Mouse (Mus musculus) limb, embryonic 10.5 days (tissue): ENCODE data around the gene Pnldc1. TPM values are rescaled to one million over a fixed set of nuclear protein-coding genes. Genes with fewer than 3 reads are reported as not detected.
A peak's percentile ranks its signal among the peaks of the same experiment; 100 is the strongest.
"Not testable (repeated sequence)": the region's sequence is repeated elsewhere in the genome, so short reads cannot be mapped to it uniquely, and the experiment has no call there.

Experiments
- DNase-seq: peaks from one replicate; pipeline ENCODE4 v3.0.0-alpha.2; 2017; ENCODE audit warnings: low spot score
- H3K27ac ChIP-seq: fragments of 300-500 bp; sonication (generic); 2 replicates; pipeline ENCODE4 v1.5.1; 2016; ENCODE audit warnings: mild to moderate bottlenecking
- H3K27me3 ChIP-seq: fragments of 300-500 bp; sonication (generic); 2 replicates; pipeline ENCODE4 v1.6.1; 2016; ENCODE audit warnings: low read depth, mild to moderate bottlenecking; ENCODE audit not compliant: poor library complexity, severe bottlenecking
- H3K36me3 ChIP-seq: fragments of 300-500 bp; sonication (generic); 2 replicates; pipeline ENCODE4 v1.6.1; 2016; ENCODE audit warnings: mild to moderate bottlenecking, moderate library complexity
- H3K4me1 ChIP-seq: fragments of 300-500 bp; sonication (generic); 2 replicates; pipeline ENCODE4 v1.6.1; 2016
- H3K4me3 ChIP-seq: fragments of 300-500 bp; sonication (generic); 2 replicates; pipeline ENCODE4 v1.5.1; 2016; ENCODE audit warnings: mild to moderate bottlenecking, moderate library complexity
- H3K9me3 ChIP-seq: fragments of 300-500 bp; sonication (generic); replicated peaks from 2 replicates; pipeline ENCODE4 v1.6.1; 2016; ENCODE audit warnings: mild to moderate bottlenecking
- WGBS: fragments of 180-500 bp; shearing (Covaris S2); methylation state at CpG from one replicate; pipeline ENCODE4 v1.1.7; 2016; 5-methylcytosine and 5-hydroxymethylcytosine counted together
- polyA plus RNA-seq: library from polyadenylated mRNA; unstranded; fragments of >200 nt; fragmentation: Nextera tagmentation; extraction: Ambion mirVana; gene quantifications from 2 replicates; pipeline ENCODE4 v1.2.1, GENCODE M21; 2016

Gene Pnldc1
- polyA plus RNA-seq, 1 experiment from 2014 or later: 2.3 TPM

DNA sequence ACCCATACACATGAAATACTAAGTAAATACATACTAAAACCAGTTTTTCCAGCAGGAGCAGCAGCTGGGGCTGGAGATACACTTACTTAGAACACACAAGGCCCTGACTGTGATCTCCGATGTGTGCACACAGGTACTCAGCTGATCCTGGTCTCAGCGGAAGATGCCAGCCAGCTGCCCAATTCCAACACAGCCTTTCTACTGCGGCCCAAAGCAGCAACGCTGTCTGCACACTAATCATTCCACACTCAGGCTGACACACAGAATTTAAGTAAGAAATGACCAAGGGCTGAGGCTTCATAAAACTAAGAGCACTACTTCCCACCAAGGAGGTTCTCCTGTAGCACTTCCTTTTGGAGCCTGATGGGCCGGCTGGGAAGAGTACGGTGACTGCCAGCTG is 7.7 kb downstream of the Pnldc1 start:
- H3K27ac ChIP-seq: no peak overlapping the region
- DNase-seq: no peak
- WGBS: 95% methylated on average over 6 of the region's 6 CpGs
- no peaks in the 10 kb centered on the region for H3K27me3 ChIP-seq
- no peaks in the 10 kb centered on the region for H3K9me3 ChIP-seq
- H3K36me3 ChIP-seq: peaks cover 62% of the 10 kb centered on the region
- peaks cover 9% of the 10 kb centered on the region for H3K4me1 ChIP-seq
- H3K4me3 ChIP-seq: no peak overlapping the region

DNA sequence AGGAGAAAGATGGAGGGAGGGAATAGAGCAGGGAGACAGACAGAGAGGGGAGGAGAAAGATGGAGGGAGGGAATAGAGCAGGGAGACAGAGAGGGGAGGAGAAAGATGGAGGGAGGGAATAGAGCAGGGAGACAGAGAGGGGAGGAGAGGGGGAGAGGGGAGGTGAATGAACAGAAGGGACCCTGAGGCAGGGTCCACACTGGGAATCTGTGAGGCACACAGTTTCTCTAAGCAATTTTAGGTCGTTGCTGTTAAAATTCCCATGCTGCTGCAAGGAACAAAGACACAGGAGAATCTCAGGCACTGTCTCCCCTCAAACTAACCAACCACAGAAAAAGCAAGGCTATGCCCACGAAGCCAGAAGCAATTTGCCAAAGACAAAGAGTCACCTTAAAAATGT is 11.4 kb downstream of the Pnldc1 start:
- H3K27me3 ChIP-seq, H3K4me1 ChIP-seq, DNase-seq, H3K4me3 ChIP-seq, H3K9me3 ChIP-seq: not testable (repeated sequence)
- H3K27ac ChIP-seq: peak overlapping the region; percentile 64; the same call in 1 of the 2 replicates
- H3K36me3 ChIP-seq: peaks cover 60% of the 10 kb centered on the region
- WGBS: 49% methylated on average over 2 of the region's 2 CpGs

DNA sequence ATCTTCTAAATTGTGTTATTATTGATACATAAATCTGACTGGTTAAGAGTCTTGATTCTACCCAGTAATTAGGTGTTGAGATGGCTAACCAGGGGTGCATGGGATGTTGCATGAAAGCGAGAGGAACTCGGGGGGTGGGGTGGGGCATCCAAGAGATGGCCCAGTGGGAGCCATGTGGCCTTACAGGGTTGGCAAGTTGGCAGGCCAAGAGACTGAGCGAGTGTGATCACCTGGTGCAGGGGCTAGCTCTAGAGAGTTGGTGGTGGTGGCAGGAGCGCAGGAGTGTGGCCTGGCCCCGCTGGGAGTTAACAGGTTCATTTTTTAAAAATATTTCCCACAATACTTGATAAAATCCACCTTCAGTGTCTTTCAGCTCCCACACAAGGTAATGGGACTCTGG is 12.4 kb downstream of the Pnldc1 start:
- Histone ChIP-seq H3K4me3 (no peak overlapping the region), H3K27ac (peak overlapping the region; percentile 31), H3K27me3 (no peaks in the 10 kb centered on the region), H3K36me3 (peaks cover 52% of the 10 kb centered on the region), H3K9me3 (no peaks in the 10 kb centered on the region), H3K4me1 (peaks cover 5% of the 10 kb centered on the region; the same call in 1 of the 2 replicates)
- 87% methylated on average over 5 of the region's 5 CpGs for WGBS
- DNase-seq: no peak

DNA sequence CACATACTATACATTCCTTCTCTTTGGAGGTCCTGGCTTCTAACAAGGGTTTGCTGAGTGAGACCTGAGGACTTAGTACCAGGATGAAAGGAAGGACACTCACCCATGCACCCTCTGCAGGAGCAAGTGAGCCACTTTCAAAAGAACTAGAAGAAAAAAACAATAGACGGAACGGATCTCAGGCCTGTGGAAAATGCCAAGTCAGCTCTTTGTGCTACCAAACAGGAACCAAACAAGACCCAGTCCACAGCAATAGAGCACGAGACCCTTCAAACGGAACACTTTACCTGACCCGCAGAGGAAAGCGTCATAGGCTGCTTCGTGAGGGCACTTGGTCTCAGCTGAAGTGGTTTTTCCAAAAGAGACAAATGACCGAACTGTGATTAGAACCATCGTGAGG is 18.0 kb downstream of the Pnldc1 start:
- Histone ChIP-seq H3K4me3 (no peak overlapping the region), H3K9me3 (no peaks in the 10 kb centered on the region), H3K36me3 (peaks cover 45% of the 10 kb centered on the region), H3K27me3 (no peaks in the 10 kb centered on the region), H3K4me1 (no peaks in the 10 kb centered on the region), H3K27ac (no peak overlapping the region)
- no peak for DNase-seq
- WGBS: 96% methylated on average over 9 of the region's 9 CpGs

DNA sequence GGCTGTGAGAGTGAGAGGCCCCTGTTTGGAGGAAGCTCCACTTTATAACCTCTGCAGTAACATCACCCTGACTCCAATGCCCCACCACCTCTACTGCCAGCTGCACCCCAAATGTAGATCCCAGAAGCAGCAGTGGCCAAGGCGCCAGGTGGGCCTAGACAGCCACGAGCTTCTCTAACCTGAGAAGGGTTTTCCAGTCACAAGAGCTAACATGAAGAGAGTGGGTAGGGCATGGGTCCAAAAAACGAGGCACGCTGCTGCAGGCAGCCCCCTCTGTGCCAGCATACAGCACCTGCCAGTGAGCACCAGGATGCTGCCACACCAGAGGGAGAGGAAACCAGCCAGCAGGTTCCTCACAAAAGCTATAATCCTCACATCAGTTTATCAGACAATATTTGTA is 19.0 kb downstream of the Pnldc1 start:
- H3K9me3 ChIP-seq: no peaks in the 10 kb centered on the region
- H3K36me3 ChIP-seq: peaks cover 38% of the 10 kb centered on the region
- H3K4me1 ChIP-seq: no peaks in the 10 kb centered on the region
- no peak for DNase-seq
- no peaks in the 10 kb centered on the region for H3K27me3 ChIP-seq
- 95% methylated on average over 4 of the region's 4 CpGs for WGBS
- no peak overlapping the region for H3K4me3 ChIP-seq
- no peak overlapping the region for H3K27ac ChIP-seq

DNA sequence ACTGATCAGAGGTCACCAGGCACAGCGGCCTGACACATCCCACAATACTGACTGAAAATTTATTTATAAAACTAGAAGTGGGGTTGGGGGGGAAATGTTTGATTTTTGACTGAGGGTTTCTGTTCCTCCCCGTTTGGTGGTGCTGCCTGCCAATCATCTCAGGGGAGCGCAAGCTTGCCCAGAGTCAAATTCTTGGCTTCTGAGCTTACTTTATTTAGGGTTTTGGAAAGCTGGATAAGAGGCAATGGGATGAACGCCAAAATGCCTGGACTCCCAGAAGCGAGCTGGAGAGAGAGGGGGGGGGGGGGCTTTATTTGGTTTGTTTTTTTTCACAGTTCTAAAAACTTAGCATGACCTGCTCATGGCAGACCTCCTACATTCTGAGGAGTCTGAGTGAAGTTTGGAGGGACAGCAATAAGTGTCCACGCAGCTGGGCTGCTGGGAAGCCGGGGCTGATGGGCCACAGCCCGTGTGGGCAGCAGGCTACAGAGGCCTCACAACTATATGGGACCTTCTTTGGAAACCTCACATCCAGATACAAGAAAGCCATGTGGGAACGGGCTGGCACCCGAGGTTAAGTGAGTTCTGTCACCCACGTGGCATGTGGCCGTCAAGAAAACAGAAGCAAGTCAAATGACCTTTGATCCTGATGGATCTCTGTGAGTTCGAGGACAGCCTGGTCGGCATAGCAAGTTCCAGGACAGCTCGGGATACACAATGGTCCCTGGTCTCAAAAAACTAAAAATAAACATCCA is 22.8 kb downstream of the Pnldc1 start:
- Histone ChIP-seq H3K4me3 (no peak overlapping the region), H3K27ac (no peak overlapping the region), H3K27me3 (no peaks in the 10 kb centered on the region), H3K9me3 (no peaks in the 10 kb centered on the region), H3K4me1 (no peaks in the 10 kb centered on the region), H3K36me3 (peaks cover 26% of the 10 kb centered on the region)
- WGBS: 79% methylated on average over 15 of the region's 15 CpGs
- no peak for DNase-seq

DNA sequence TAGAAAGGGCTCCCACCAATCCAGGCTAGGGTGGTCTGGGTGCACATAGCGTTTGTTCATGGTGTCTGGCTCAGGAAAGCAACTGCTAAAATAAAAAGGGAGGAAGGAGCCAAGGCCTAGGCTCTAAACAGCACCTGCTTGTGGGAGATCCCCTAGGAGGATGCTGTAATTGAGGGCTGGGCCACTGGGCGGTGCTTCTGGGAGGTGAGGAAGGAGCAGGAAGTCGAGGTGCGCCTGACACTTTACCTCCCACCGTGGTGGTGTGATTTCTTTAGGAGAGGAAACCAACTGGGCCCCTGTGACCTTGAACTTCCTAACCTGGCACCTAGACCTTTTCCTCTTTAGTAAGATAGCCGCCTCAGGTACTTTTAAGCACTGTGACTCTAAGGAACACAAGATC is 23.4 kb downstream of the Pnldc1 start:
- Histone ChIP-seq H3K36me3 (peaks cover 26% of the 10 kb centered on the region), H3K27me3 (no peaks in the 10 kb centered on the region), H3K27ac (no peak overlapping the region), H3K4me1 (no peaks in the 10 kb centered on the region), H3K4me3 (no peak overlapping the region), H3K9me3 (no peaks in the 10 kb centered on the region)
- DNase-seq: no peak
- WGBS: 23% methylated on average over 6 of the region's 6 CpGs

DNA sequence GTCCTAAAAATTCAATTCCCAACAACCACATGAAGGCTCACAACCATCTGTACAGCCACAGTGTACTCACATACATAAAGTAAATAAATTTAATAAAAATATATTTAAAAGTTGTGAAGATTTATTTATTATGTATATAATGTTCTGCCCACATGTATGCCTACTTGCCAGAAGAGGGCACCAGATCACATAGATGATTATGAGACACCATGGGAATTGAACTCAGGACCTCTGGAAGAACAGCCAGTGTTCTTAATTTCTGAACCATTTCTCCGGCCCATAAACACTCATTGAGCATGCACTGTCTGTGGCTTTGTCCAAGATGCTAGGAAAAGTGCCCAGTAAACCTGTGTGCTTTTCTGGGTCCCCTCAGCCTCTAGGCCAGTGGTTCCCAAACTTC is 28.8 kb downstream of the Pnldc1 start:
- Histone ChIP-seq H3K4me1 (no peaks in the 10 kb centered on the region), H3K4me3 (no peak overlapping the region), H3K27ac (no peak overlapping the region), H3K36me3 (no peaks in the 10 kb centered on the region), H3K9me3 (no peaks in the 10 kb centered on the region), H3K27me3 (0 out of 2 replicates have a peak, but pooled peaks cover 4% of the 10 kb centered on the region)
- DNase-seq: no peak
- 94% methylated on average over 1 of the region's 1 CpGs for WGBS

DNA sequence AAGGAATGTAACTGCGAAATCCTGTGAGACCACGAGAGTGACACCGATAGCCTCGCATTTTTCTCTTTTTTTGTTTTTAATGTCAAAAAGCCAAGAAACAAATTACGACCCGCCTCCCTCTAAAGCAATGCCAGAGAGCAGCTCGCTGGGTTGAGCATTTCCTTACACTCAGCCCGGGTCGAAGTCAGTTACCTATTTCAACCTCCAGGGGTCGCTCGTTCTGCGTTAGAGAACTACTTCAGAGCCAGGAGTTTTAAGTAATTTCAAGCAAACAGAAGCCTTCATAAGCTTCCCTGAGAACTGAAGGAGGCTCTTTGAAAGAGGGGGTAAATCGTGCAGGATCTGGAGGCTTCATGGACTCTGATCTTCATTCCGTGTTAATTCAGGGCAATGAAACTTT is 29.9 kb downstream of the Pnldc1 start:
- 0 out of 2 replicates have a peak overlapping the region, but pooled peaks have one; percentile 9 for H3K4me3 ChIP-seq

DNA sequence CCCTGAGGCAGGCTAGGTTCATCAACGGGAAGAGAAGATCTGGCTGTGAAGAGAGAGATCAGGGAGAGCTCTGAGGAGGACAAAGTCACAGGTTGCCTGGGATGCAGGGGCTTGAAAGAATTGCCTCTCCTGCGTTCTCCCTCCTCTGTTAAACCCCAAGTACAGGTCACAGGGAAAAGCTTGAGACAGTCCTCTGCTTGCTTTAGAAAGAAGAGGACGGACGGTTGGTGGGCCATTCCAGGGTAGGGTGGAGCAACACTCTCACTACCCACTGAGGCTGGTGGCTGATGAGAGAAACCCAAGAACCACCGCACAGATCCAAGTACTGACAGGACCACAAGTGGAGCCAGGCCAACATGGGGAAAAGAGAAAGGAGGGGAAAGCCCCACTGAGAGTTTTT is 34.3 kb downstream of the Pnldc1 start, which contains the start of gene Mrgprh:
TSS of gene Mrgprh (plus strand) at position 301 of the 400 bp plus-strand sequence.
- H3K4me1 ChIP-seq: peaks cover 26% of the 10 kb centered on the region
- 79% methylated on average over 5 of the region's 5 CpGs for WGBS
- DNase-seq: no peak
- no peak within 1 kb of the TSS for H3K4me3 ChIP-seq
- no peaks in the 10 kb centered on the region for H3K36me3 ChIP-seq
- H3K9me3 ChIP-seq: no peaks in the 10 kb centered on the region
- 0 out of 2 replicates have a peak, but pooled peaks cover 8% of the 10 kb centered on the region for H3K27me3 ChIP-seq
- H3K27ac ChIP-seq: no peak within 1 kb of the TSS

More for the DNA sequence above, 29.9 kb downstream of the Pnldc1 start:
- H3K27ac ChIP-seq: no peak overlapping the region
- 7% methylated on average over 14 of the region's 14 CpGs for WGBS
- no peaks in the 10 kb centered on the region for H3K4me1 ChIP-seq
- no peaks in the 10 kb centered on the region for H3K9me3 ChIP-seq
- no peaks in the 10 kb centered on the region for H3K36me3 ChIP-seq
- 0 out of 2 replicates have a peak, but pooled peaks cover 4% of the 10 kb centered on the region for H3K27me3 ChIP-seq
- DNase-seq: peak; percentile 81

DNA sequence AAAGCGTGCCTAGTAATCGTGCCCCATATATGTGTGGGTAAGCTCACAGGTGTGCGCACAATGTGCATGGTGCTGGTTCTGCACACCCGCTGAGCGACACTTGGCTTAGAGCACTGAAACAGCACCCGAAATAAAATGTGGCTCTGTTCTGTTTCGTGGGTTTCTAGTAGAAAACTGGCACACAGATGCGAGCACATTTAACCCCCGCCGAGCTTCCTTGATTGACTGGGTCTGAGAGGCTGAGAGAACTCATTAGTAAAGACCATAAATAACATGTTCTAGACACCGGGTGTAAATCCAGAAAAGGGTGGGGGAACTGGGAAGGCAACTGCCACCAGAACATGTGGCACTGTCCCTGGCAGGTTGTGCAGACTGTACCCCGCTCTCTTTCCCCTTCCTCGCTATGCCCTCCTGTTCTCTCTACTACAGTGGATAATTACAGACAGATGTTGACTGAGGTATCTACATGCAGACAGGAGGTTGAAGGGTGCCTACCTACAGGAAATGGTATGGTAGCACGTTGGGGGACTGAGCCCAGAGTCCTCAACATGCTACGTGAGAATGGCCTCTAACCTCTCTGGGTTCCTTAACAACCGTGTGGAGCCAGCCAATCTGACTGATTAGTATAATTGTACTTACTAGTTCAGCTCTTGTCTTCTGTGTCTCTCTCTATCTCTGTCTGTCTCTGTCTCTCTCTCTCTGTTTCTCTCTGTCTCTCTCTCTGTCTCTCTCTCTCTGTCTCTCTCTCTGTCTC is 37.6 kb downstream of the Pnldc1 start:
- WGBS: 51% methylated on average over 16 of the region's 16 CpGs
- Histone ChIP-seq H3K36me3 (no peaks in the 10 kb centered on the region), H3K4me1 (peaks cover 53% of the 10 kb centered on the region), H3K27ac (peak overlapping the region; percentile 32; the same call in 1 of the 2 replicates), H3K9me3 (no peaks in the 10 kb centered on the region), H3K27me3 (0 out of 2 replicates have a peak, but pooled peaks cover 8% of the 10 kb centered on the region), H3K4me3 (peak overlapping the region; percentile 8; the same call in 1 of the 2 replicates)
- peak; percentile 52 for DNase-seq

DNA sequence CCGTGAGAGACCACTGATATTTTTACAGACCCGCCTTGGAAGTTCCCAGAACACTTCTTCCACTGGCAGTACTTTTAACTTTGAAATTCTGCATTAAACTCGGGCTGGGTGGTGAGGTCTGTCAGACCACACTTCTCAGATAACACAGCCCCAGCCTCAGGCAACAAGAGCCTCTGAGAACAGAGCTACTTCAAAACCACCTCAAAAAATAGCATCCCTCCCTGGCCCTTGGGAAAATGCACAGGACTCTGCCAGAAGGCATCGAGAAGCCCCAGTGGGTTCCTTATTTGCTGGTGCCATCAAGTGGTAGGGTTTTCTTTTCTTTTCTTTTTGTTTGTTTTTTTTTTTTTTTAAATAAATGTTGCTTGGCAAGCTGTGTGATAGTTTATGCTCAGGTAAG is 41.4 kb downstream of the Pnldc1 start:
- Histone ChIP-seq H3K36me3 (no peaks in the 10 kb centered on the region), H3K27ac (peak overlapping the region; percentile 50; the same call in 1 of the 2 replicates), H3K27me3 (0 out of 2 replicates have a peak, but pooled peaks cover 3% of the 10 kb centered on the region), H3K4me3 (no peak overlapping the region), H3K9me3 (no peaks in the 10 kb centered on the region), H3K4me1 (peaks cover 53% of the 10 kb centered on the region)
- 23% methylated on average over 4 of the region's 4 CpGs for WGBS
- no peak for DNase-seq

DNA sequence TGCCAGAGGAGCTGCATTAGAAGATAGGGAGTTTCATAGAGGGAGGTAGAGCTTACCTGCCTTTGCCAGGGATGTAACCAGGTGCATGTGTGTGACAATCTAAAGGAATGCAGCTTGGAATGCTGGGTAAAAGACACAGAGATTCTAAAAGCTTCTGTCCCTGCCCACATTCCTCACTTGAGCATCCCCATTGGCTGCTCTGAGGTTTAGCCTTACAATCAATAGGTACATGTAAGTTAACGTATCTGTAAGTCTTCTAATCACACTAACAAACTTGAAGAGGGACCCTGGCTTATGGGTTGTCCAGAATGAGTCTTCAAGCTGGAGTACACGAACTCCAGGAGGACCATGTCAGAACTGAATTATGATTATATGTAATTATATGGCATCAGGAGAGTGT is 42.0 kb downstream of the Pnldc1 start, which contains the start of gene Mas1:
TSS of gene Mas1 (minus strand) at position 101 of the 400 bp plus-strand sequence.
- WGBS: 54% methylated on average over 2 of the region's 2 CpGs
- Histone ChIP-seq H3K27me3 (0 out of 2 replicates have a peak, but pooled peaks cover 3% of the 10 kb centered on the region), H3K9me3 (no peaks in the 10 kb centered on the region), H3K4me3 (no peak within 1 kb of the TSS), H3K4me1 (peaks cover 48% of the 10 kb centered on the region), H3K27ac (peak within 1 kb of the TSS; percentile 50; the same call in 1 of the 2 replicates), H3K36me3 (no peaks in the 10 kb centered on the region)
- DNase-seq: no peak
